Mouse (Mus musculus): ENCODE results near the gene Kcnh8. TPM values are rescaled to one million over a fixed set of nuclear protein-coding genes. Genes with fewer than 3 reads are reported as not detected.

Kcnh8 gene
- total RNA-seq (2014; fragmentation: Nextera tagmentation) (not detected in 2 replicates), total RNA-seq (2017) (not detected in 2 replicates)

DNA sequence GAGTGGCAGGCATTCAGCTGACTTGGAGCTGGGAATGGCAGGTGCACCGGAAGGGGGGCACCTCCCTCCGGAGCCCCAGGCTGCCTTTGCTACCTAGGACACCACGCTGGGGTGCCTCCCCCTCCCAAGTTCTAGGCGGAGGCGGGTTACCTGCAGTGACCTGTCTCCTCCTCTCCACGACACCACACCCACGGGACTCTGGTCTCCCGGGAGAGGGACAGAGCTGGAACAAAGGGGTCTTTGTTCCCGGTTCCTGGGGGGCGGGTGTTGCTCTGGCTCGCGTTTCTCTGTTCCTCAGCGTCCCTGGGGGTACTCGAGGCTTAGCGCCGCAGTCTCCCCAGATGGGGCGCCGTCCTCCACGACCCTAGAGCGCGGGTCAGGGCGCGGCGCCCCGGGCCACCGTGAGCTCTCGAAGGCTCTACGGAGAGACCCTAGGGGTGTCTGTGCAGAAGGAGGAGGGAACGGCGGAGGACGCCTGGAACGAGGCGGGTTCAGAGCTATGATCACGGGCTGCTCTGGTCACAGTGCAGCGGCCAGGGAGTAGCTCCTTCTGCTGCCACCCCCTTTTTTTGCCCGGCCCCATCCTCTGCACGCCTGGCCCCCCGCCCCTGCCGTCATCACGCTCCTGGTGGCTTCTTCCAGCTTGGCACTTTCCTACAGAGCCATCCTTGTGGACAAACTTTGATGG lies at the start of gene Kcnh8:
Kcnh8 (plus strand) TSS at position 617 of the 688 bp plus-strand sequence.
- ATAC-seq (replicated peaks; ENCODE audit: low FRiP score, low TSS enrichment, poor library complexity, severe bottlenecking) = peak; percentile 59

DNA sequence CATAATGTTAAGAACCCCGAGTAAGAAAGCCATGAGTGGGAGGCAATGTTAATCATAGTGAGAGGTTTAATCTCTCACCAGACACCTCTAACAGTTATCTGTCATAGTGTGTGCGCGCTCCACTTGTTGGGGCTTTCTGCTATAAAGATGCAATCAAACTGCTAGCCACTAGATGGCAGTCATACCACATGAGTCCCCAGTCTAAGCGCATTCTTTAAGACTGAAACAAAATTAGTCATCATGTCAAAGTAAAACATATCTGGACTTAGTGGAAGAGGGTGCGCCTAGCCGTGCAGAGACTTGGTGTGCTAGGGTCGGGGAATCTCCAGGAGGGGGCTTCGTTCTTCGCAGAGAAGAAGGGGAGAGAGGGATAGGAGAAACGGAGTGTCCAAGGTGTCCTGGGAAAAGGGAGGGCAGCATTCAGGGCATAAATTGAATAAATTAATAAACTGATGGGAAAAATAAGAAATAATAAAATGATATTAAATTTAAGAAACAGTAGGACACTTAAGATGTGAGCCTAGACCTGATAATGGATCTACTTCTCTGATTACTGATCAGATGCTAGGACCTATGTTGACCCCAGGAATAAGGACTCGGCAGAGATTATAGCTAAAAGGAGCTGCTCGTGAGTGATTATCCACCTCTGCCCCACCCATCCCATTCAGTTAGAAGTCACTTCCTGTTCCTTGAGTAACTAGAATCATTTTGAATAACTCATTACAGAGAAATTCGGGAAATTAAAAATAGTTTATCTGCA lies 42.4 kb upstream of the Kcnh8 start:
- peak; percentile 95 for ATAC-seq (replicated peaks; ENCODE audit: low FRiP score, low TSS enrichment, poor library complexity, severe bottlenecking)

DNA sequence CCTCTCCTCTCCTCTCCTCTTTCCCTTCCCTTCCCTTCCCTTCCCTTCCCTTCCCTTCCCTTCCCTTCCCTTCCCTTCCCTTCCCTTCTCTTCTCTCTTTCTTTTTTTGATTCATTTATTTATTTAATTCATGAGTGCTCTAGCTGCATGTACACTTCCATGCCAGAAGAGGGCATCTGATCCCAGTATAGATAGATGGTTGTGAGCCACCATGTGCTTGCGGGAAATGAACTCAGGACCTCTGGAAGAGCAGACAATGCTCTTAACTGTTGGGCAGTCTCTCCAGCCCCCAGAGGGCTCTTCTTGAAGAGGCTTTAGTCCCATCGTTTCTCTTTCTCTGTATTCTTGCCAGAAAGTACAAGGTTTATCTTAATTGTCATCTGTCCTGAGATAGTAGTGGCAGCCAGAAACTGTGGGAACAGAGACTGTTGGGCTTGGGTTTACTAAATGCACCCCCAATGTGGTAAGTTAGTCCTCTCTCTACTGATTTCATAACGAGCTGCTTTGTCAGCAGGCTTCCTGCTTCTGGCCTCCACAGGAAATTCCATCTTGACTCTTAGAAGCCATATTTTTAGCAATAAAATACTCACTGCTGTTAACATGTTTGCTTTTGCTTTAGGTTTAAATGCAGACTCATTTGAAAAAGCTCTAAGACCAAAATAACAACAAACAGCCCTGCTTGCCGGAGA lies 36.9 kb upstream of the Kcnh8 start:
- ATAC-seq (replicated peaks; ENCODE audit: low FRiP score, low TSS enrichment, poor library complexity, severe bottlenecking) = no peak

DNA sequence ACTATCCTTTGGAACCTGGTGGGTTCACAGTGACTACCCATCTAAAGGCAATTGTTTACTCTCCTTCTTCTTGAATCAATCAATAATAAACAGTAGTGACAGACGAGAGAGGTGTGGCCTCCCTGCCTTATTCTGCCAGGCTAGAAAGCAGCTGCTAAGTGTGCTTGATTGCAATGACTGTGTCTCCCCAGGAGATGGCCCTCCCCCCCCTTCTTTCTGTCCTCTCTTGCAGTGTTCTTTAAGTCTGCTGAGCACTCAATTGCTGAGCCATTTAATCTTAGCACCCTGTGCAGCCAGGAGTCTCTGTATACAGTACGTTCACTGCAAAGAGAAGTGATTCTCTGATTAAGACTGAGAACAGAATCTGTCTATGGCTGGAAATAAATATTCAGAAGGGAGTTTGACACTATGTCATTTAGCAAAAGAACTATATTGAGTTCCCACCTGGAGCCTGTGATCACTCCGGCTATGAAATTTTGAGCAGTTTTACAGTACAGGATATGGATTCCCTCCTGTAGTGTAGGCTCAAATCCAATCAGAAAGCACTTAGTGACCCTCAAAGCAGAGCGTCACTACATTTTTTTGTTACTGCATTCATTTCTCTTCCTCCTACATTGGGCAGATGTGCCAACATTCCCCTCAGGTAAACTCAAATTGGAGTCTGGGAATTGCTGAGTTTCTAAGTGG lies 32.8 kb upstream of the Kcnh8 start:
- ATAC-seq (replicated peaks; ENCODE audit: low FRiP score, low TSS enrichment, poor library complexity, severe bottlenecking) = peak; percentile 55; the same call in 1 of the 2 replicates

DNA sequence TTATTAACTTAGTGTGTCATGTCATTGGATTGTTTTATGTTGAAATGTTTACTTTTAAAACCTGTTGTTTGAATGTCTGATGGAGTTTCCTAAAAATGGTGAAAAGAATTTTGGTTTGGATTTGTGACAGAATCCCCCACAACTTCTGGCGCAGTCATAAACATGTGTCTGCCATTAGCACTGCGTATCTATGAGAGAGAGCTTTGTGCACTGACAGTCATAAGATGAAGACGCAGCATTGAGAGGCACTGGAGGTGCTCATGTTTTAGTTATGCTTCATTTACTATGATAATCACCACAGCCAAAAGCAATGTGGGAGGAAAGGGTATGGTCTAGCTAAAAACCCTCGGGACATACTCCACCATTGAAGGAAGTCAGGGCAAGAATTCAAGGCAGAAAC lies 30.3 kb upstream of the Kcnh8 start:
- ATAC-seq (replicated peaks; ENCODE audit: low FRiP score, low TSS enrichment, poor library complexity, severe bottlenecking) = no peak

DNA sequence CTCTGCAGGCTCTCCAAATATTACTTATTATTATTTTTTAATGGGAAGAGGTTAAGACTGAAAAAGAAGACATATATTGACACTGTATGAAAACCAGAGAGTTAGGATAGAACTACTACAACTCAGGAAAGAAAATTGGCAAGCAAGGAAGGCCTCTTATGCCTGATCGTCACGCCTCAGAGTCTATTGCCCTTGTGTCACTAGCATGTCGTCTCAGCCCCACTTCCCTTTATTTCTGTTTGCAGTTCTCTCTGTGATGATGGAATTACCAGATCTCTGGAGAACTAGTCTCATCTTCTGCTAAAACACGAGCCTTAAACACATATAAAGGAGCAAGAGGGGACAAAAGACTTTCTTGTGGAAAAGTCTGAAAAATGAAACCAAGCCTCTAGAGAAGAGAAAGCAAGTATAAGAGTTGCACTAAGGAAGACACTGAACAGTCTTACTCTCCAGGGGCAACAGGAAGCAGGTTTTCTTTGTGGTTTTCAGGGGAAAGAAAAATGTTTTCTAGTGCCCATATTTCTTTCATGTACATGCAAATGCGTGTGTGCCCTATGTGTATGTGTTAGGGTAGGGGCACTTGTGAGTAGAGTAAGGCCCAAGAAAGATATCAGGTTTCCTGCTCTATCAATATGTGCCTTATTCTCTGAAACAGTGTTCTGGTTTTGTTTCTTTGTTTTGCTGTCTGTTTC lies 10.9 kb upstream of the Kcnh8 start:
- ATAC-seq (replicated peaks; ENCODE audit: low FRiP score, low TSS enrichment, poor library complexity, severe bottlenecking) = no peak

DNA sequence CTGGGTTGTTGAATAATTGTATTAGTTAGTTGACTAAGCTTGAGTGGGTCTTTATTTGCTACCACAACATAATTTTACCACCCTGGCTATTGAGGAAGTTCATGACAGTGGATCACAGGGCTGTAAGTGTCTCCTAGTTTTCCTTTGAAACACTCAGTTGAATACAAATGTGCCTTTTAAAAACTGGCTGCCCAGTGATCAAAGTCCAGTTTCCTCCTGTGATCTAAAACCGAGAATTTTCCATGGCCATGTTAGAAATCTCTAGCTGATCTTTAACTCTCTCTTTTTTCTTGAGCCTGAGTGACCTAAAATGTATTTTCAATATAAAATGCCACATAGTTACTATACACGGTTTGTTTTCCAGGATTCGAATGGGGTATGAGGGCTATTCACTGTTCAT lies 3.4 kb upstream of the Kcnh8 start:
- no peak for ATAC-seq (replicated peaks; ENCODE audit: low FRiP score, low TSS enrichment, poor library complexity, severe bottlenecking)

DNA sequence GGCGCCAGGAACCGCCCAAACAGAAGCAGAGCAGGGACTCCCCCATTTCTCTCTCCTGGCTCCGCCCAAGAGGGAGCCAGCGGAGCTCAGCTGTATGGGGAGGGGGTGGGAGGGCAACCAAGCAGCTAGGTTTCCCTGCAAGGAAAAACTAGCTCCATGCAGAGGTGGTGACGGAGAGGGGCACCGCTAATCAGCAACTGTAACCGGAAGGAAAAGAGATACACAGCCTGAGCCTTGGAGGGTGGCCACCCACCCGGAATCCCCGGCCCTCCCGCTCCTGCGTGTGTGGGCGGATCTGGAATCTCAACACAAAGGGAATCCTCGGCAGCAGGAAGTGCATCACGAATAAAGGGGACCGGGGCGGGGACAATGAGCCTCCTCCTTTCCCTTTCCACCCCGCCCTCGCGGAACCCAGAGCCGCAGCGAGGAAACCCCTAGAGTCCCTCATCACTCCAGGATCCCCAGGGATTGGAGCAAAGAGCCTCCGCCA lies 1.6 kb upstream of the Kcnh8 start:
- peak; percentile 68; the same call in 1 of the 2 replicates for ATAC-seq (replicated peaks; ENCODE audit: low FRiP score, low TSS enrichment, poor library complexity, severe bottlenecking)

DNA sequence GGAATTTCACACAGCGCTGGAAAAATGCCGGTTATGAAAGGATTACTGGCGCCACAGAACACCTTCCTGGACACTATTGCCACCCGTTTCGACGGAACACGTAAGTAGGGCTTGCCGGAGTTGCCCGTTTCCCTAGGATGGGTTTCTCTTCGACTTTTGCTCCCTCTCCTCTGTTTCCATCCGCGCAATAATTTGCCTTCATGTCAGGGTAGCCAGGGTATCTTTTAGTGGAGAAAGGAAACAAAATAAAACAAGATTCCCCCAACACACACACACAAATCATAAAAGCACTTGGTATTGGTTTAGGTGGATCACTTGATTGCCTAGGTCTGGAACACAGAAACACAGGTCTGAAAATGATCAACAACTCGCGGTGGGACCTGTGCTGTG lies 267 bp downstream of the Kcnh8 start:
- ATAC-seq (replicated peaks; ENCODE audit: low FRiP score, low TSS enrichment, poor library complexity, severe bottlenecking) = 0 out of 2 replicates have a peak, but pooled peaks have one; percentile 4

DNA sequence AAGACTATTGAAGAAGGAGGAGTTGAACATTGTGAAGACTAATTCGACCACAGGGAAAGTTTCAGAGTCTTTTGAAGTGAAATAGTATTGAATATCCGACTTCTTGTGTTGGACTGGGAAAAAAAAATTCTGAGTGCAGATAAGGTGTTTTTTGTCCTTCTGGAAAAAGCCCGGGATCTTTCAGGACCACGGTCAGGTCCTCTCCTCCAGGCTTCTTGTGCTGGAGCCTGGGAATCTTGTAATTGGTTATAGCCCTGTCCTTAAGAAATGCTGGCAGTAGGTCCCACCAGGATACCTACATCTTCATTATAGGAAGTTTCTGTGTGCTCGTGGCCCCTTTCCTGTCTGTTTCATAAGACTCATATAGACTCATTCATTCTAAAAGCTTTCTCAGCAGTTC lies 902 bp downstream of the Kcnh8 start:
- no peak for ATAC-seq (replicated peaks; ENCODE audit: low FRiP score, low TSS enrichment, poor library complexity, severe bottlenecking)

DNA sequence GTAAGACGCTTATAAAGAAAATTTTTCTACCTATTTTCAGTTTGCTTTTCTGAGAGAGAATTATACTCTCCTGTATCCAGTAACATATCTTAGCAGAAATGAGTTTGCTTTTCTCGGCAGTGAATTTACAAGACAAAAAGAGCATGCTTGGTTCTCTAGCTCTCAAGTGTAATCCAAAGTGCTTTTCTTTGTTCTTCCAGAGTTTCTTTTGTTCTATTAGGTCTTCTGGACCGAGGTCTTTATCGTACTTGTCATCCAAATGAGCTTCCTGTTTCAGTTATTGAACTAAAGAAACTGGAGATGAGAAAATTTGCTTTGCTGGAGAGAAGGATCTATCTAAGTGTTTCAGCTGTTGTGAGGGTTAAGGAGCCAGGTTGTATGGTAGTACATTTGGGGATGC lies 8.9 kb downstream of the Kcnh8 start:
- ATAC-seq (replicated peaks; ENCODE audit: low FRiP score, low TSS enrichment, poor library complexity, severe bottlenecking) = no peak

DNA sequence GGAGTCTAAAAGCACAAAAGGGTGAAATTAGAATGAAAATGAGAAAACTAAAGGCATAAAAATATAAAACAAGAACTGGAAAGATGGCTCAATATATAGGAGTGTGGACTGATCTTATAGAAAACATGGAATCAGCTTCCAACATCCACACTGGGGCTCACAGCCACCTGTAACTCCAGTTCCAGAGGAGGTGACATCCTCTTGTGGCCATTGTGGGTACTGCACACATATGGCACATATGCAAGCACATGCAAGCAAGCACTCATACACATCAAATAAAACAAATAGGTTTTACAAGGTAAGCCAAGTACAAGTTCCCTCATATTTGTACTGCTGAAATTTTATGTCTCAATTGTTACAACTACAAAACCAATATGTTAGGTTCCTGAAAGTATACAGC lies 46.7 kb downstream of the Kcnh8 start:
- ATAC-seq (replicated peaks; ENCODE audit: low FRiP score, low TSS enrichment, poor library complexity, severe bottlenecking) = no peak

DNA sequence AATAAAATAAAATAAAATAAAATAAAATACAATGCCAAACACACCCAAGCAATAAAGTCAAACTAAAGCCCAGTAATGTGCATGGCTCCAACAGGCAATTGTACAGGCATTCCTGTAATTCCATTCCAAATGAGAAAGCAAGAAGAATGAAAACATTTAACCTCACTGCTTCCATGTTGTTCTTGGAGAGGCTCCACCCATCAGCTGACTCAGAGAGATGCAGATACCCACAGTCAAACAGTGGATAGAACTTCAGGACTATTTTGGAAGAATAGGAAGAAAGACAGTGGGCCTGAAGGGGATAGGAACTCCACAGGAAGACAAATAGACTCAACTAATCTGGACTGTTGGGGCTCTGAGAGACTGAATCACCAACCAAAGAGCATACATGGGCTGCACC lies 89.5 kb downstream of the Kcnh8 start:
- ATAC-seq (replicated peaks; ENCODE audit: low FRiP score, low TSS enrichment, poor library complexity, severe bottlenecking) = no peak

DNA sequence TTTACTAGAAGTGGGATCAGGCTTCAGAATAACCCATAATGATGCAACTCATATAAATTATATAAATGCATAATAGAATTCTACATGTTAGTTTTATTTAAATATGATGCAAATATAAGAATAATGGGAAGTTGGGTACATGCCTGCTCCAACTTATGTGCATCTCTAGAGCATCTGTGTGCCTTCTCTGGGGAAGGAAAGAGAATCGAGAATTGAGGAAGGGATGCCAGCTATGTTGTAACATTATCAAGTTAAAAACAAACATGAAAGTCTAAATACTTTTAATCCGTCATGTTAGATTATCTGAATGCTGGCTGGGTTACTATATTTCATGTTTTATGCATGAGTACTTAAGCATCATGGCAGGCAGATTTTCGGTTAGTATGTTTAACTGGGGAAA lies 99.4 kb downstream of the Kcnh8 start:
- ATAC-seq (replicated peaks; ENCODE audit: low FRiP score, low TSS enrichment, poor library complexity, severe bottlenecking) = no peak

DNA sequence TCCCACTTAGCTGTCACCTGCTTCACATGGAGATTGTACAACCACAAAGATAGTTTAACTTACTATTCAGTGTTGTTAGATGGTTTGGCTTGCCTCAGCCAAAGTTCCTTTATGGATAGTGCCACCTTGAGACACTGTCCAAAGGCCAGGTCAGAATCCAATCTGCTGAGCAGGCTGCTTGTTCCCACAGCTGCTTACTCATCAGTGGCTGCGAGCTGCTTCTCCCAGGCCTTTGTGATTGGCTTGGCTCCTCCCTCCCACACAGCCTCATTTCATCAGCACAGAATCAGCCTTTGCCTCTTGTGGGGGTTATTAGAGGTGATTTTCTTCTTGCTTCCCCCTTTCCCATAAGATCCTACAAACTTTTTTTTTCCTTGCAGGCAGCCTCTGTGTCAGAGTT lies 109.8 kb downstream of the Kcnh8 start:
- ATAC-seq (replicated peaks; ENCODE audit: low FRiP score, low TSS enrichment, poor library complexity, severe bottlenecking) = no peak

DNA sequence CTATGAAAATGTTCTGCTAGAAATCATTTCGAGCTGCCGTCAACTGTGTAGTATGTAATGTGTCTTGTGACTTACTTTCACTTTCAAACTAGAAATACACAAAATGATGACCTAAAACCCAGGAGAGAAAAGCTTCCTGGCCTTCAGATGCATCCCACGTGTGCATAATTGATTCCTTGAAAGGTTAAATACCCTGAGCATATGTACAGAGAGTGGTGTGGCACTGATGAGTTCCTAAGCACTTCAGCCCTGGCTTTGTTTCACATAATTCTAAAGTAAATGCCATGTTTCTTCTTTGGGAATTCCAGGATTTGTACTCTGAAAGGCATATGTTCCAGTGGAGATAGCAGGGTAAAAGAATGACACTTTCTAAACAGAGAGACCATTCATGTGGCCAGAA lies 119.7 kb downstream of the Kcnh8 start:
- no peak for ATAC-seq (replicated peaks; ENCODE audit: low FRiP score, low TSS enrichment, poor library complexity, severe bottlenecking)

DNA sequence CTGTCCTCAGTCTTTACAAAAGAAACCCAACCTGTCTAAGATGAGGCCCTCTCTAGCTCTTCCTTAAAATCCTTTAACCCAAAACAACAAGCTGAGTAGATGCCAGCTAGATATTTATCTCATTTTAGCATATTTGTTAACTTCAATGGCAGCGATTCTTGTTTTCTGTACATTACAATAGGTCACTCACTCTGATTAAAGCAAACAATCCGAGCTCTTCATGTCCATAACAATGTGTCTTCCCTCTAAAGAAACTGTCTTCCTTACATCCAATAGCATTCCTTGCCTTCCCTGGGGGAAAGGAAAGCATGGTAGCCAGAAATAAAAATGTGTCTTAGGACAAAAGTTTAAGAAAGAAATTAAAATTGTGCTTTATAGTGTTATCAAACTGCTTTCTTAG lies 126.3 kb downstream of the Kcnh8 start:
- ATAC-seq (replicated peaks; ENCODE audit: low FRiP score, low TSS enrichment, poor library complexity, severe bottlenecking) = no peak

DNA sequence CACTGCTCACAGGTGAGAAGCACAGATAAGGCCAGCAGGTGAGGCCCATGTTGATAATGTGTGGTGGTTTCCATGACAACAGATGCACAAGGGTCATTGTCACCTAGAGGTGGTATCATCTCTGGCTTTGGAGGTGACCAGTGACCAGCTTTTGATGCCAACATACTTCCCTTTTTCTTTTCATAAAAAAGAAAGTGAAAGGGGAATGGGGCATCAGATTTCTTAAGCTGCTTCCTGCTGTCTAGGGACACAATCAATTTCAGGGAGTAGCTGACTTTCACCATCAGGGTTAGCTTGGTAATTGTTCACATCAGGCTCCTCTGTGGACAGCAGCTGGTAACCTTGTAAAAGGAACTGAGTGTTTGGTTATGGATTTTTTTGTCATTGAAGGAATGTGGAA lies 135.9 kb downstream of the Kcnh8 start:
- no peak for ATAC-seq (replicated peaks; ENCODE audit: low FRiP score, low TSS enrichment, poor library complexity, severe bottlenecking)

DNA sequence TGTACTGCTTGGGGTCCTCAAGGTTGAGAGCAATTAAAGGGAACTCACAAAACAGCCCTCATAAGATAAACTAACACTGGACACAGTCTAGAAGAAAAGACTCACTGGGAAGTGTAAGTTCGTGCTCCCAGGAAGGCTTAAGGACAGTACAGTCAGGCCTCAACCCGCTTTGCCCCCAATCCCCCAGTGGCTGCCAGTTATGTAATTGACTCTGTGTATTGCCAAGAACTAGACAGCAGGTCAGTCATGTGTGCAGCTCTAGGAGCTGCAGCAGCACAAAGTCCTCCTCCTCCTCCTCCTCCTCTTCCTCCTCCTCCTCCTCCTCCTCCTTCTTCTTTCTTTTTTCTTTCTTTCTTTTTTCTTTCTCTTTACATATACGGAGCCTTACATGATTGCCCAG lies 185.6 kb downstream of the Kcnh8 start:
- ATAC-seq (replicated peaks; ENCODE audit: low FRiP score, low TSS enrichment, poor library complexity, severe bottlenecking) = no peak
